Mouse (Mus musculus) kidney, postnatal 4 days (tissue): ENCODE data around the gene Olfr1441.

Experiments used
- DNase-seq, 2 experiments: peaks; one replicate each; pipeline ENCODE4 v3.0.0; 2021; ENCODE audit warnings: mixed read lengths in 2 of 2

Gene Olfr1441

GRCm38 (mm10) chr19:12417361-12417760, at the start of gene Olfr1441:
TSS of gene Olfr1441 (plus strand) at chr19:12417433.
- no peak for DNase-seq

- DNase-seq, result no peak
Observed at GRCm38 (mm10) chr19:12373004-12373403, 44.2 kb upstream of the Olfr1441 start.

GRCm38 (mm10) chr19:12374465-12375025, 42.7 kb upstream of the Olfr1441 start:
- DNase-seq, result no peak

DNA sequence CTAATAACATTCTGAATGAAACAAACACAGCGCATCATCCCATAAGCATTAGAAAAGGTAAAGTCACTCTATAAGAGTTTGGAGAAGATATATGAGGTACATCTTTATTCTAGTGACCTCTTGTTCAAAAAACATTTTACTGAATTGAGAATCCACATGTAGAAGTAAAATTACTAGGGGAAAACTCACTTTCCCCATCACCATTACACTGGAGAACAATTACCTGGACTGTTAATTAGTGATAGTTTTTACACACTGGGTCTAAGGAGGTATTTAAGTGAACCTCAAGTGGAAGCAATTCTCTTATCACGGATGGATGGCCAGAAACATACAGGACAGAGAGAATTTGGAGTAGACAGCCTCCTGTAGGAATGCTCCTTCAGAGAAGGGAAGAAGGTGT, 30.3 kb upstream of the Olfr1441 start, which contains the start of gene Olfr1440:
Gene Olfr1440 (plus strand): TSS at position 301 of the 400 bp plus-strand sequence.
- no peak for DNase-seq

DNA sequence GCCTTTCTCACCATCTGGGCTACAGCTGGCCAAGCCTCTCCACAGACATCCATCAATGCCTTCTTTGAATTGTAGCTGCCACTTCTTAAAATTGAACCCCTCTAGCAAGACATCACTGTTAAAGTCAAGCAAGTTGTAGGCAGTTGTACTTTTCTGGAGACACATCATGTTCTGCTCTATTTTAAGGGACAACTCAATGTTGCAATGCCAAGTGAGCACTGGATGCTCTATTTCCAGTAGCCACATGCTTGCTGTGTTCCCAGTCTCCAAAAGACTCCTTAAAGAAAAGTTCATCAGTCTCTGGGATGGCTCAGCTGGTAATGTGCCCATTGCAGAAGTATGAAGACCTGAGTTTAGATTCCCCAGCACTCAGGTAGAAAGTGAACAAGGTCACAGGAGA, 3.5 kb upstream of the Olfr1441 start:
- no peak for DNase-seq

DNA sequence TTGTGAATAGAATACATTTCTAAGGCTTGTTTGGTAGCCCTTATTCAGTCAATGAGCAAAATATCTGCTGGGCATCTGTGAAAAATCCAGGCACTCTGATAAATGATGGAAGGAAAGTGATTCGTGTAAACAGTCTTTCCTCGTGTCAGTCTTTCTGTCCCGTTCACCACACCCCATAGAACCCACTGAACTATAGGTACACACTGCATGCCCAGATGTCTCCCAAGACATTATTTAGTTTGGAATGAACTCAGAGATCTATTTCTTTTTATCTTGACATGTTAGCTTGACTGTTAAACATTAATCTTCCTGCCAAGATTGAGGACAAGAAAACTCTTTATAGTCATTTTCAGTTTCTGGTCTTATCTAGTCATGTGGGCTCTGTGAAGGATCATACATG, 1.1 kb downstream of the Olfr1441 start:
- DNase-seq, result no peak

DNA sequence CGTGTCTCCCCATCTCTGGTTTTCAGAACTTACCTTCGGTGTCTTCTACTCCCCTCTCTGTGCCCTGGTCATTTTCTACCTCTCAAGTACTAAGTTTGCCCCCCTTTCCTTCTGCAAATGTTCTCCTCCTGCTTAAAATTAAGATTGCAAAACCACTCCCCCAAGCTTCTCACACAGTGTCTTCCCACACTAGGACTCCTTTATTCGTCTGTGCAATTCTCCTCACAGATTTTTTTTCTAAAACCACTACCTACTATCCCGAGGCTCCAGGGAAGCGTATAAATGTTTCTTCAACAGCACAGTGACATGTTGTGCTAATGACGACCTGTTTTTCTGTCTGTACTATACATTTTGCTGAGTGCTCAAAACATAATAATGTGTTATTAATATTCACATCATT, 3.3 kb downstream of the Olfr1441 start:
- DNase-seq, result no peak

GRCm38 (mm10) chr19:12421680-12422079, 4.4 kb downstream of the Olfr1441 start:
- DNase-seq, result no peak

DNA sequence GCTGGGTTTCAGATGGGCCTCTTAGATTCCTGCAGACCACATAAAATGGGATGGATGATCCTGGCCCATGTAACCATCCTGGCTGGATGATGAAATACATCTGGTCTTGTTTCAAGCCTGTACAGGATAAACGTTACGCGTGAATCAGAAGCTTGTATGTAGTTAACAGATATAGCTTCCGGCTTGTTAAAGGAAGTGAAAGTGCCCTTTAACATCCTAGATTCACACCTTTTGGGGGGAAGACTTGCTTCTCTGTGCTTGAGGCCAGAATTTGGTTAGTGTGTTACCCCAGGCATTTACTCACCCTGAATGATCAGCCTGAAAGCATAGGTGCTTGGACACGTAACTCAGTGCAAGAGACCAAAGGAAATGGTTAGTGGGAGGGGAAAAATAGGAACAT, 9.9 kb downstream of the Olfr1441 start:
- no peak for DNase-seq

- DNase-seq, result no peak
Observed at GRCm38 (mm10) chr19:12427605-12428004, 10.4 kb downstream of the Olfr1441 start, which contains the start of gene Pfpl. TSS of gene Pfpl (plus strand) at chr19:12427905.

- DNase-seq, result peak; percentile 14 to 51
Observed at GRCm38 (mm10) chr19:12433033-12433432, 15.8 kb downstream of the Olfr1441 start.

DNA sequence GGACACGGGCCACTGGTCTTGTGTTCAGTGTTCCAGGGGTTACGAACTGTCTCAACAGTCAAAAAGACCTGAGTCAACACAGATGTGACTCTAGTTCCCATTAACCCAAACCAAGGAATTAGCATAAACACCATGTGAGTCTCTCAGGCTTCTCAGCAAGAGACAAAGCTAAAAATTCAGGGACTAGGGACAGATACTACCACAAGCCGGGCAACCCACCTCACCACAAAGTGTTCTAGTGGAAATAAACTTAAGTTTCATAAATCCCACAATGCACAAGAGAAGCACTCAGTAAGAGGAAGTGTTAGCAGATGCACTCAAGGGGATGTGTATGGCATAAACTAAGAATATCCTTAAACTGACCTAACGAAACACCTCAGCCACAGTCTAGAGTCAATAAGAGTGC, 17.8 kb downstream of the Olfr1441 start:
- DNase-seq, result no peak

- DNase-seq, result no peak
Observed at GRCm38 (mm10) chr19:12435750-12436524, 18.7 kb downstream of the Olfr1441 start.

DNA sequence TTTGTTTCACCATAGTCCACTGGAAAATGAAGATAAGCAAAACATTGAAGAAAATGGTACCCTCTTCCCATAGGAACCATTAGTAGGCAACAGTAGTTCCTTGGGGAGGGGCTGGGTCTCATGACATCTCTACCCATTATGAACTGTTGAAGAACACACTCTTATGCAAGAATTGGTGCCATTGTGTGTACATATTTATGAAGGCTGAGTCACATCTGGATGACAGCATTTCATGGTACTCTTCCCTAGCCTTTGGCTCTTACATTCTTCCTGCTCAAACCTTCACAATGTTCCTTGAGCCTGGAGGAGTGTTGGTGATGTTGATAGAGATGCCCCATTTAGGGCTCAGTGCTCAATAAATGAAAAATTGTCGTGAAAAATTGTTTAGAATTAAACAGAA, 22.3 kb downstream of the Olfr1441 start:
- DNase-seq, result no peak

DNA sequence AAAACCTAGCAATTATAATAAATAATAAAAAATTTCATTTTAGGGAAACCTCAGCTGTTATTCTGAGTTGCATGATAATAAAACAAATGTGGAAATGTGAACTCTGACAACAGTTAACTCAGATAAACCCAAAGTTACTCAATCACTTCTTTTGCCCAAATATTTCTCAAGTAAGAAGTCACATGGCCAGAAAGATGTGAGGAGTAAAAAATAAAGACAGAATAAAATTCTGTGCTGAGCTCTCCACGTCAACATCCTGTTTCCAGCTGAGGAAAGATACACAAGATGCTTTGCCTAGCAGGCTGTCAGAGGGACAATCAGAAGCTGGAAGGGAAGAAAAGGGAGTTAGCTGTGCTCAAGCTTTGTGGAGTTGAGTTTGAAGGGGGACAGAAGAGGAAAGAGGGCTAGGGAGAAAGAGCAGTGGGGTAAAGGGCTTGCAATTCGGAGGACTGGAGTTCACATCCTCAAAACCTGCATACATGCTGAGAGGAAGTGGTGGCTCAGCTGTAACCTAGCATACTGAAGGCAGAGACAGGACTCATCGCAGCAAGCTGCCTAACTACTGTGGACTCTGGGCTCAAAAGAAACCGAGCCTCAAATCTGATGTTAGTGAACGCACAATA, 23.0 kb downstream of the Olfr1441 start:
- no peak for DNase-seq

DNA sequence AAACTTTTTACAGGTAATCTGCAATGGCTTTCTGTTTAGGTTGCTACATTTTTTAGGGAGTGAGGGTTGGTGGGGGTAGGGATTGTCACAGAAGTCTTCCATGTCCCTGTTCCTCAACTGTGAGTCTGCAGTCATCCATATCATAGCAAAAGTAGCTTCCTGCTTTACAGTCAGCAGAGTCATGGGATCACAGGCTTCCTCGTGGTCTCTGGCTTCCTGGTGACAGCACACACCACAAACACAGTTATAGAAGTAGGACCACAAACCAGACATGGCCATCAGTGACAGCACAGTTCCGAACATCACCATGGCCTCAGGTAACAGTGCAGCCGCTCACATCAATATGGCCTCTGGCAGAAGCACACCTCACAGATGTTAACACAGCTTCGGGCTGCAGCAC, 25.3 kb downstream of the Olfr1441 start:
- DNase-seq, result no peak

- no peak for DNase-seq
Observed at GRCm38 (mm10) chr19:12445014-12445413, 27.8 kb downstream of the Olfr1441 start.

GRCm38 (mm10) chr19:12457401-12458066, 40.3 kb downstream of the Olfr1441 start:
- no peak for DNase-seq

DNA sequence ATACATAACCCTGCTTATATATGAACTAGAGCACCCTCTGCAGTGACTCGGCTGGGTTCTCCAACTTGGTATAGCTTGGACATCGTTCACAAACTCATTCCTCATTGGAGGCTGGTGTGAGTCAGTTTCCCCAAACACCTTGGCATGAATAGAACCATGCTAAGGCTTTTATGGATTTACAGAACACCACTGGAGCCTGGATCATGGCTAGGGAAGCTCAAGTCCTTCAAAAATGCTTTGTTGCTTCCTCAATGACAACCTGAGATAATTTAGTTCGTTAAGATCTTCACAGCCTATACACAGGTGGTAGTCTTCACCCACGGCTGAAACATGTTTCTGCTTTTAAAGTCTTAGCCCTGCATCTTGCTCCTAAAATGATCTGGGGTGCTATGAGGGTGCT, 42.3 kb downstream of the Olfr1441 start:
- DNase-seq, result no peak

DNA sequence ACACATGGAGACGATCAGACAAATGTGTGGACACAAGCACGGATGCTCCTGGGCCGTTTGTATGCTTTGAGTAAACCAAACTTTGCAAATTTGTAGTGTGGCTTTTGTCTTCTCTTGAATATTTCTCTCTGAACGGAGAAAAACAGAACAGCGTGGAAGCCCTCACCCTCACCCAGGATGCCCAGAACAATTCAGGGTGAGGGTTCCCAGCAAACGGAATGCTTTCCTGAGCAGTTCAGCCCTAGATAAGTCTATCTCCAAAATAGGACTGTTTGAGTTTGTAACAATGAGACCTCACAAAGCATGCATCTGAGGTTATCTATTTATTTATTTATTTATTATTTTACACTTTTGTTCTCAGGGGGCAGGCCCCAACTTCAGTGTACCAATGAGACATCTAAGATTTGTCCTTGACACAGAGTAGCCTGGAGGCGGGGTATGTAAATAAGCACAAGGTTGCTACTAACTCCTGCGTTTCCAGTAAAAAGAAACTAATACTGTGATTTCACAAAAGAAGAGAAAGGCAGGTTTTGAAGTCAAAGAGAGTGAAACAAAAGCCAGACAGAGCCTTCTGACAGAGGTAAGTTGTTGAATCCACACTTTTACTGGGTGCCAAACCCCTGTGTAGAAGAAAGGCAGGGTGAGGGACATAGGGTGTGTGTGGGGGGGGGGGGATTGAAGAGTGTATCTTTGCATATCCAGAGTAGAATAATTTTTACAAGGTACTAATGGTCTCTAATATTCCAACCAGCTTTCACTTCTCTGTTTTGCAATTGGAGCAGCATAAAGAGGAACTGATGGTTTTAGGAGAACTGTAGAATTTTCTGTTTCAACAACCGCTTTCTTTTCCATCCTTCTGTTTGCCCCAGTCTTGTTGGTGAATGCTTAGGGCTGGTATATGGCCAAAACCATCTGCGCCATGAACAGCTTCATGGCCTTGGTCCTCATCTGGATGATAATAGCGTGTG, 43.3 kb downstream of the Olfr1441 start, which contains the start of gene Mpeg1:
Gene Mpeg1 (plus strand): TSS at position 498 of the 968 bp plus-strand sequence.
- no peak for DNase-seq

- DNase-seq, result no peak
Observed at GRCm38 (mm10) chr19:12462851-12463721, 45.9 kb downstream of the Olfr1441 start.
